Mouse (Mus musculus) hindbrain, embryonic 12.5 days (tissue): ENCODE data around the gene Gdpd3. TPM values are rescaled to one million over a fixed set of nuclear protein-coding genes. Genes with fewer than 3 reads are reported as not detected.
A peak's percentile ranks its signal among the peaks of the same experiment; 100 is the strongest.

Source experiments
- ATAC-seq: fragments of 200-750 bp; cut with Nextera tagmentation; 2 replicates; pipeline ENCODE4 v1.8.0; 2017; ENCODE audit warnings: moderate TSS enrichment; ENCODE audit not compliant: low FRiP score
- H3K27ac ChIP-seq: fragments of 300-500 bp; sonication (generic); 2 replicates; pipeline ENCODE4 v1.5.1; 2016; ENCODE audit warnings: mild to moderate bottlenecking
- H3K27me3 ChIP-seq: fragments of 300-500 bp; sonication (generic); 2 replicates; pipeline ENCODE4 v1.6.1; 2016; ENCODE audit warnings: mild to moderate bottlenecking
- H3K36me3 ChIP-seq: fragments of 300-500 bp; sonication (generic); 2 replicates; pipeline ENCODE4 v1.6.1; 2016; ENCODE audit warnings: mild to moderate bottlenecking
- H3K4me1 ChIP-seq: fragments of 300-500 bp; sonication (generic); 2 replicates; pipeline ENCODE4 v1.6.1; 2016
- H3K4me2 ChIP-seq: fragments of 300-500 bp; sonication (generic); replicated peaks from 2 replicates; pipeline ENCODE4 v1.6.1; 2016; ENCODE audit warnings: mild to moderate bottlenecking
- H3K4me3 ChIP-seq: fragments of 300-500 bp; sonication (generic); 2 replicates; pipeline ENCODE4 v1.5.1; 2016; ENCODE audit warnings: mild to moderate bottlenecking
- H3K9ac ChIP-seq: fragments of 300-500 bp; sonication (generic); 2 replicates; pipeline ENCODE4 v1.6.1; 2016; ENCODE audit warnings: mild to moderate bottlenecking, moderate library complexity
- H3K9me3 ChIP-seq: fragments of 300-500 bp; sonication (generic); replicated peaks from 2 replicates; pipeline ENCODE4 v1.6.1; 2016; ENCODE audit warnings: mild to moderate bottlenecking
- WGBS: fragments of 180-500 bp; shearing (Covaris S2); methylation state at CpG from one replicate; pipeline ENCODE4 v1.1.7; 2016; 5-methylcytosine and 5-hydroxymethylcytosine counted together
- polyA plus RNA-seq: library from polyadenylated mRNA; unstranded; fragments of >200 nt; fragmentation: Nextera tagmentation; extraction: Ambion mirVana; gene quantifications from 2 replicates; pipeline ENCODE4 v1.2.1, GENCODE M21; 2016

Gene Gdpd3
- polyA plus RNA-seq, 1 experiment from 2014 or later: 1.4 TPM

DNA sequence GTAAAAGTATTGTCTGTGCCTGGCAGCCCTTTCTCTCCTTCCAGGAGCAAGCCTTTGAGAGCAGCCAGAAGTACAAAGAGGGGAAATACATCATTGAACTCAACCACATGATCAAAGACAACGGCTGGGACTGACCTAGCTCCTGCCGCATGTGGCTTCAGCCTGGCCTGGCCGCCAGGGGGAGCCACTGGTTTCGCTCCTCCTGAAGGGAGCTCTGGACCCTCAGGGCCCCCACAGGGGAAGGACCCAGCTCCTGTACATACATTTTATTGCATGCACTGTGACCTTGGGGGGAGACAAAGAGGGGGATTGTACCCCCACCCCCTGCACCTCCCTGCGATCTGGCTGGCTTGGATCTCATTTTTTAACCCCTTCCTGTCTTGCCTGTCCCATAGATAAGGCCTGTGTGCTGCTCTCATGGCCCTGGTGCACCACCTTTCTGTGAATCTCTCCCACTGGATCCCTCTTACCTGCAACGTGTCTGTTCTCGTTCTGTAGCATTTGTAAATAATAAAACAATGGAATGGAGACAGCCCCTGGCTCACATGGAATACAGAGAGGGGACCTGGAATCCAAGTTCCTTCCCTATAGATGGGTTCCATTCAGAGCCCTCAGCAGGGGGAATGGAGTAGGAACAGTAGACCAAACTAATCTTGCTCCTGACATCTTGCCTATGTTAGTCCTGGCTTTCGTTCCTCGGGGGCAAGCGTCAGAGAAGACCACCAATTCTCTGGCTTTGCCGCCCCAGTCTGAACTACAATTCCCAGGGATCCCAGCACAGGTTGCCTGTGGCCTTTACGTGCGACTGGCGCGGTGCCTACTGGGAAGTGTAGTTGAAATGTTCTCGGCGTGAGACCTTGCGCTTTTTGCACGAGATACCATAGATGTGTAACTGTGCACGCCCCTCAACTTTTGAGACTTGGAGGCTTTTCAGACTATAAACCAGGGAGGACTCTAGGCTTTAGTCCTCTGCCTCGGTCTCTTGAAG lies 14.1 kb downstream of the Gdpd3 start:
- Histone ChIP-seq H3K9ac (peak overlapping the region; percentile 55), H3K27me3 (no peaks in the 10 kb centered on the region), H3K9me3 (no peaks in the 10 kb centered on the region), H3K36me3 (peaks cover 23% of the 10 kb centered on the region), H3K4me3 (peak overlapping the region; percentile 37), H3K4me2 (peak overlapping the region; percentile 82), H3K27ac (peak overlapping the region; percentile 83), H3K4me1 (peaks cover 45% of the 10 kb centered on the region)
- under 1% methylated on average over 21 of the region's 21 CpGs for WGBS
- peak; percentile 74 for ATAC-seq

GRCm38 (mm10) chr7:126780971-126781635 lies 15.0 kb downstream of the Gdpd3 start, which contains the start of gene Tbx6:
Tbx6 (plus strand) TSS chr7:126781483.
- H3K9me3 ChIP-seq: no peaks in the 10 kb centered on the region
- H3K4me1 ChIP-seq: peaks cover 39% of the 10 kb centered on the region
- H3K27ac ChIP-seq: peak within 1 kb of the TSS; percentile 83
- 7% methylated on average over 22 of the region's 22 CpGs for WGBS
- peaks cover 31% of the 10 kb centered on the region for H3K36me3 ChIP-seq
- H3K9ac ChIP-seq: peak within 1 kb of the TSS; percentile 55
- ATAC-seq: peak; percentile 38
- H3K4me3 ChIP-seq: peak within 1 kb of the TSS; percentile 37
- H3K27me3 ChIP-seq: no peaks in the 10 kb centered on the region
- H3K4me2 ChIP-seq: peak within 1 kb of the TSS; percentile 82

DNA sequence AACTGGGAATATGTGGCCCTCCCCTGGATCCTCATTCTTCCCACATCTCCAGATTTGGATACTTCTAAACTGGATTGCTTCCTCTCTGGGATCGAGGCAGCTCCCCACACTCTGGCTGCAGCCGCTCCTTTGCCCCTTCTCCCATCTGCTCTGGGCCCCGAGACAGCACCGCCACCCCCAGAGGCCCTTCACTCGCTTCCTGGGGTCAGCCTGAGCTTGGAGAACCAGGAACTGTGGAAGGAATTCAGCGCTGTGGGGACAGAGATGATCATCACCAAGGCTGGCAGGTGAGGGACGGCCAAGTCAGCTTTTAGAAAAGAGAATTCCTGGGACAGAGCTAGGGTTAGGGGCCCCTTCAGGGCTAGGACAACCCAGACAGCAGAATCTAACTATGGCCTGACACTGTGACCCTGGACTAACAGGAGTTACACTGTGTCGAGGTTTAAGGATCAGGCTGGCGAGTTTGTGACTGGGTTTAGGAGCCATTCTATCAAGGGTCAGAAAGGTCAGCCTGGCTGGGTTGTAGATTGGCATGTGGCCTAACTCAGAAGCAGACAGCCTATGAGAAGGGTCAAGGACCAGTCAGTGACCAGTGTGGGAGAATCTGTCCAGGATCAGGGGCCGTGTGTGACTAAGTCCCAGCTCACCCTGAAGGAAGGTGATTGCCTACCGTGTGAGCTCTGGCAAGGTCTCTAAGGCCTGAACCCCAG lies 15.7 kb downstream of the Gdpd3 start:
- H3K27me3 ChIP-seq: no peaks in the 10 kb centered on the region
- 39% methylated on average over 11 of the region's 11 CpGs for WGBS
- ATAC-seq: no peak
- H3K4me3 ChIP-seq: peak overlapping the region; percentile 37; the same call in 1 of the 2 replicates
- H3K27ac ChIP-seq: peak overlapping the region; percentile 83; the same call in 1 of the 2 replicates
- no peaks in the 10 kb centered on the region for H3K9me3 ChIP-seq
- H3K9ac ChIP-seq: 0 out of 2 replicates have a peak overlapping the region, but pooled peaks have one; percentile 55
- peaks cover 38% of the 10 kb centered on the region for H3K36me3 ChIP-seq
- peak overlapping the region; percentile 82 for H3K4me2 ChIP-seq
- H3K4me1 ChIP-seq: peaks cover 36% of the 10 kb centered on the region

DNA sequence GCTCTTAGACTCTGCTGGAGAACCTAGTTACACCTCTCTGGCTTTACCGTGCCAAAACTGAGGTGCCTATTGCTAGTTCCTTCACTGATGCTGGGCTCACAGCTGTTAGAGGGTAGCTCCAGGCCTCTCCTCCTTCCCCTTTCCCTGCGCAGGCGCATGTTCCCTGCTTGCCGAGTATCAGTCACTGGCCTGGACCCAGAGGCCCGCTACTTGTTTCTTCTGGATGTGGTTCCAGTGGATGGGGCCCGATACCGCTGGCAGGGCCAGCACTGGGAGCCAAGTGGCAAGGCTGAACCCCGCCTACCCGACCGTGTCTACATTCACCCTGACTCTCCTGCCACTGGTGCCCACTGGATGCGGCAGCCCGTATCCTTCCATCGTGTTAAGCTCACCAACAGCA lies 16.6 kb downstream of the Gdpd3 start:
- H3K9me3 ChIP-seq: no peaks in the 10 kb centered on the region
- 84% methylated on average over 13 of the region's 13 CpGs for WGBS
- H3K36me3 ChIP-seq: peaks cover 47% of the 10 kb centered on the region
- ATAC-seq: no peak
- no peak overlapping the region for H3K4me2 ChIP-seq
- H3K4me3 ChIP-seq: no peak overlapping the region
- no peaks in the 10 kb centered on the region for H3K27me3 ChIP-seq
- H3K4me1 ChIP-seq: peaks cover 30% of the 10 kb centered on the region
- no peak overlapping the region; the same call in 1 of the 2 replicates for H3K9ac ChIP-seq
- 0 out of 2 replicates have a peak overlapping the region, but pooled peaks have one; percentile 17 for H3K27ac ChIP-seq

DNA sequence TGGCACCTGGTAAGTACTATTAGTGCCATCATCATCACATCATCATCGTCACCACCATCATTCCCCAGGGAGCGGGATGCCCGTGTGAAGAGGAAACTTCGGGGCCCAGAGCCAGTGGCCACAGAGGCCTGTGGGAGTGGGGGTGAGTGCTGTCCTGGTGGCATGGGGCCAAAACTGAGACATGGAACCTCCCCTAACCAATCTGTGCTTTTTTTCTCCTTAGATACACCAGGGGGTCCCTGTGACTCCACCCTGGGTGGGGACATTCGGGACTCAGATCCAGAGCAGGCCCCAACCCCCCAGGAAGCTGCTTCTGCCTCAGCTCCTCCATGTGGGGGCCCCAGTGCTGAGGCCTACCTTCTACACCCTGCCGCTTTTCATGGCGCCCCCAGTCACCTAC lies 18.3 kb downstream of the Gdpd3 start:
- Histone ChIP-seq H3K27me3 (no peaks in the 10 kb centered on the region), H3K9ac (no peak overlapping the region), H3K9me3 (no peaks in the 10 kb centered on the region), H3K4me1 (peaks cover 19% of the 10 kb centered on the region), H3K4me3 (no peak overlapping the region), H3K4me2 (no peak overlapping the region), H3K36me3 (peaks cover 61% of the 10 kb centered on the region), H3K27ac (no peak overlapping the region)
- WGBS: 91% methylated on average over 7 of the region's 7 CpGs
- no peak for ATAC-seq

DNA sequence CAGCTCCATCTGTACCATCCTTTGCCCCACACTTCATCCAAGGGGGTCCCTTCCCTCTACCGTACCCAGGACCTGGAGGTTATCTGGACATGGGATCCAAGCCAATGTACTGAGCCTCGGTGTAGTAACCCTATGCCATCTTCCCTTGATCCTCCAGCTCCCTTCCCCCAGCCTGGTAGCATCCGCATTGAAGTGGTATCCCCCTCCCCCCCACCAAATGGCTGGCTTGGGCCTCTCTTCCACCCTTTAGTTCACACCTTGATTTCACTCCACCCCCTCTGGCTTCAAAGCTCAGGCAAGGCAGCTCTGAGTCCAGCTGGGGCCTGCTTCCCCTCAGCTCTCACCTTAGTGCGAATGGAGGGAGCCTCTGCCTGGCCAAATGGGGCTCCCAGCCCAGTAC lies 18.9 kb downstream of the Gdpd3 start:
- Histone ChIP-seq H3K36me3 (peaks cover 67% of the 10 kb centered on the region), H3K27me3 (no peaks in the 10 kb centered on the region), H3K27ac (no peak overlapping the region), H3K9me3 (no peaks in the 10 kb centered on the region), H3K4me1 (peaks cover 13% of the 10 kb centered on the region), H3K9ac (no peak overlapping the region), H3K4me3 (no peak overlapping the region), H3K4me2 (no peak overlapping the region)
- WGBS: 91% methylated on average over 4 of the region's 4 CpGs
- ATAC-seq: no peak

GRCm38 (mm10) chr7:126786142-126786541 lies 20.0 kb downstream of the Gdpd3 start:
- H3K9ac ChIP-seq: no peak overlapping the region
- WGBS: 91% methylated on average over 14 of the region's 14 CpGs
- H3K9me3 ChIP-seq: no peaks in the 10 kb centered on the region
- no peak overlapping the region for H3K27ac ChIP-seq
- ATAC-seq: no peak
- H3K4me1 ChIP-seq: peaks cover 14% of the 10 kb centered on the region
- peaks cover 74% of the 10 kb centered on the region for H3K36me3 ChIP-seq
- H3K4me3 ChIP-seq: no peak overlapping the region
- H3K27me3 ChIP-seq: no peaks in the 10 kb centered on the region
- no peak overlapping the region for H3K4me2 ChIP-seq

DNA sequence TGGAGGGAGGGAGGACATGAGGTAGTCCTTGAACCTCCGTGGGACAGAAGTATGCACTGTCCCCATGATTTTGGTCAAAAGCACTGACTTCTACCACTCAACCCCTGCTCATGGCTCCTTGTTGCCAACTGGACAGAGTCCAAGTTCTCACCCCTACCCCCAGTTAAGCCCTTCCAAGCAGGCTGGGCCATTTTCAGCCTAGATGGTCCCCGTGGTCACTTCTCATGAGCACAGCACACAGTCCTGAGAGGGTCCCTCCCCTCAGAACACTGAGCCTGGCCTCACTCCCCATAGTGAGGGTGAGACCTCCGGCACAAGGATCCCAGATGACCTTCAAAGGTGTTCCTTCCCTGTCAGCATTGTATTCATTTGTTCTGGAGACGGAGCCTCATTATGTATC lies 23.0 kb downstream of the Gdpd3 start:
- H3K4me3 ChIP-seq: no peak overlapping the region
- no peaks in the 10 kb centered on the region for H3K27me3 ChIP-seq
- no peak for ATAC-seq
- WGBS: 95% methylated on average over 4 of the region's 4 CpGs
- no peaks in the 10 kb centered on the region for H3K9me3 ChIP-seq
- H3K36me3 ChIP-seq: peaks cover 66% of the 10 kb centered on the region
- H3K4me2 ChIP-seq: no peak overlapping the region
- H3K27ac ChIP-seq: no peak overlapping the region
- H3K9ac ChIP-seq: 0 out of 2 replicates have a peak overlapping the region, but pooled peaks have one; percentile 4
- peaks cover 19% of the 10 kb centered on the region for H3K4me1 ChIP-seq

DNA sequence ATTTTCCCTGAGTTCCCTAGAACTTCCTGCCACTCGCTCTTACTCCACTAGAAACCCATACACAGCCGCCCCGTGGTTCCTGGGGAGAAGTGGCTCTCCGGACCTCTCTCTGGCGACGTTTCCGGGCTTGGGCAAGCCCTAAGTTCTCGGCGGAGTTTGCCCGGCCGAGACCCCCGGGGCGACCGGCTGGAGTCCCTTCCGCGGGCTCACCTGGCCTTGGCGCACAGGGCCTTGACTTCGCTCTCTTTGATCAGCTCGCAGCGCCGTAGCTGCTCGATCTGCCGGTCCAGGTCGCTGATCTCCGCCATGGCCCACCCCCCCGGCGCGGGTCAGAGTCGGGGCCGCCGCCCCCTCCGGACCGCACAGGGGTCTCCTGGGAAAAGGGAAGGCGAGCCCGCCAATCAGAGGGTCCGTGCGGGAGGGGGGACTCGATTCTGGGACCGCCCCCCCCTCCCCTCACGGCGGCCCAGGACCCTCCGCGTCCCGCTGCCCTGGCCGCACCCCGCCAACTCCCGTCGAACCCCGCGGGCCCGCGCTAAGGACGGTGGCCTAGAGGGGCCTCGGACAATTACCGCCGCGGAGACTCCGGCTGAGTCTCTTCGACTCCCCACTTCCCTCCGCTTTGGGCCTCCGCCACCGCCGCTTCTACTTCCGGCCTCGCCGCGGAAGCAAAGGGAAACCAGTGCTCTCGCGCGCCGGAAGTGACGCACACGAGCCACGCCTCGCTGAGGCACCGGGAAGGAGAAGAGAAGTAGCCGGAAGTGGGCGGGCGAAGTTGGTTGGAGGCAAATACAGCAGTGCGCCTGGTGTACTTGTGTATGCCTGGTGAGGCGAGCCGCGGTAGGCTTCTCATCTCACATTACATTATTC lies 26.0 kb downstream of the Gdpd3 start, which contains the start of gene Ppp4c:
TSS of gene Ppp4c (minus strand) at position 646 of the 870 bp plus-strand sequence.
- peak; percentile 91 for ATAC-seq
- under 1% methylated on average over 73 of the region's 83 CpGs for WGBS
- Histone ChIP-seq H3K4me2 (peak within 1 kb of the TSS; percentile 83), H3K36me3 (peaks cover 61% of the 10 kb centered on the region), H3K4me3 (peak within 1 kb of the TSS; percentile 95), H3K9me3 (no peaks in the 10 kb centered on the region), H3K27ac (peak within 1 kb of the TSS; percentile 96), H3K9ac (peak within 1 kb of the TSS; percentile 94), H3K4me1 (peaks cover 35% of the 10 kb centered on the region), H3K27me3 (no peaks in the 10 kb centered on the region)

DNA sequence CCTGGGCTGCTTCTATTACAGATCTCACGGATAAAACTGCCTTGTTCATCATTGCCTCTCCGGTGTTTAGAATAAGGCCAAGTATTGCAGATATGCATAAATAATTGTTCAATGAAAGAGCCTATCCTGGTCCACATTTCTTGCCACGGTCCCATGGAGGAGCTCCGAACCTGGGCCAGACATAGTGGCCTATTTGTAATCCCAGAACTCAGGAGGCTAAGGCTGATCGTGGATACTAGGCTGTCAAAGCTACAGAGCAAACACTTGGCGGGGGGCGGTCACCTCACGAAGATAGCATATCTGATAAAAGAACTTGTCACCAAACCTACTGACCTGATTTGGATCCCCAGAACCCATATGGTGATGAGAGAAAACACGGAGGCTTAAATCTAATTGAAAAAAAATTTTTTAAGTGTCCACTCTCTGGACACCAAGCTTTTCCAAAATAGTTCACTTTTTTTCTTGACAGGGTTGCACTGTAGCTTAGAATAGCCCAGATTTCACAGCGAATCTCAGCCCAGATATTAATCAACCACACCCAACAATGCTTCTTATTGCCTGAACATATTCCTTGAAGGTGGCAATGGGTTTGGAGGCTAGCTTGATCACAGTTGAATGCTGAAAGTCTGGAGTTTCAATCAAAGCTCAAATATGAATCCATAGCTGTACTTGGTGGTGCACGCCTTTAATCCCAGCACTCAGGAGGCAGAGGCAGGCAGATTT lies 26.7 kb downstream of the Gdpd3 start:
- peaks cover 43% of the 10 kb centered on the region for H3K4me1 ChIP-seq
- H3K36me3 ChIP-seq: peaks cover 57% of the 10 kb centered on the region
- H3K27ac ChIP-seq: peak overlapping the region; percentile 96
- ATAC-seq: peak; percentile 41
- 27% methylated on average over 11 of the region's 11 CpGs for WGBS
- peak overlapping the region; percentile 83 for H3K4me2 ChIP-seq
- H3K9me3 ChIP-seq: no peaks in the 10 kb centered on the region
- peak overlapping the region; percentile 95 for H3K4me3 ChIP-seq
- no peaks in the 10 kb centered on the region for H3K27me3 ChIP-seq
- peak overlapping the region; percentile 94 for H3K9ac ChIP-seq
